Mouse (Mus musculus) layer of hippocampus, postnatal 14 days (tissue): ENCODE results near the gene Sh2d3c. TPM values are rescaled to one million over a fixed set of nuclear protein-coding genes. Genes with fewer than 3 reads are reported as not detected.

Experiments
- DNase-seq, 2 experiments: peaks; one replicate each; pipeline ENCODE4 v3.0.0; 2021 to 2022; ENCODE audit warnings: low spot score in 2 of 2, mixed read lengths in 1 of 2
- total RNA-seq, 2 experiments: library from RNA; stranded (reverse); gene quantifications; 2 replicates each; pipeline ENCODE4 v1.2.3; 2021

The Sh2d3c gene
- total RNA-seq, 2 experiments from 2014 or later = 31.4 to 33.2 TPM

GRCm38 (mm10) chr2:32694691-32695090 lies 26.2 kb upstream of the Sh2d3c start:
- no peak for DNase-seq

DNA sequence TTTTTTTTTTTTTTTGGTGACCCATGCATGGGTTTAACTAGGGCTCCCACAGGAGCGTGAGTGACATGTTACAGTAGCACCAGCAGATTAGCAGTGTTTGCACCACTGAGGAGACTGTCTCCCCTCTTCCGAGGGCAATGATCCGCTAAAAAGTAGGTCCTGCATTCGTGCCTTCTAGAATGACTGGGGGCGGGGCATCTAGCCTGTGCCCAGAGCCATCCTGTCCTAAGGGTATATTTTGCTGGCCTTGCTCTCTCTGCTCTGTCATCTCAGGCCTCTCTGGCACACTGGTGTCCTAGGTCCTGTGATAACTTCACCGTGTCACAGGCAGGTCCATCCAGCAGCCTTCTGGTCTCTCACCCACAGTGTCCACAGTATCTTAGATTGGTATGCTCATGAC lies 21.2 kb upstream of the Sh2d3c start:
- DNase-seq = no peak

- no peak for DNase-seq
Observed at GRCm38 (mm10) chr2:32700966-32701743, 19.7 kb upstream of the Sh2d3c start.

DNA sequence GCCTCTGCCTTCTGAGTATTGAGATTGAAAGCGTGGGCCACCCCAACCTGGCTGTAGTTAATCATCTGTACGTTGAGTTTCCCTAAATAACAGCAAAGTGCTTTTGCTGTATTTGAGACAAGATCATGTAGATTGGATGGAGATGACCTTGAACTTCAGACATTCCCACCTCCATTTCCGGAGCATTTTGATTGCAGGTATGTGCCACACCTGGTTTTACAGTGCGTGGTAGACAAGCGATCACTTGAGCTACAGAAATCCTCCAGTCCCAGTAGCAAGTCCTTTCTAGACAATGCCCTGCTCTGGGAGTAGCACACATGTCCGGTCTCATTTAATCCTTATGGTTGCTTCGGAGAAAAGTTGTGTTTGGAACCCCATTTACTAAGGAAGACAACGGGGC lies 17.8 kb upstream of the Sh2d3c start:
- DNase-seq = no peak

DNA sequence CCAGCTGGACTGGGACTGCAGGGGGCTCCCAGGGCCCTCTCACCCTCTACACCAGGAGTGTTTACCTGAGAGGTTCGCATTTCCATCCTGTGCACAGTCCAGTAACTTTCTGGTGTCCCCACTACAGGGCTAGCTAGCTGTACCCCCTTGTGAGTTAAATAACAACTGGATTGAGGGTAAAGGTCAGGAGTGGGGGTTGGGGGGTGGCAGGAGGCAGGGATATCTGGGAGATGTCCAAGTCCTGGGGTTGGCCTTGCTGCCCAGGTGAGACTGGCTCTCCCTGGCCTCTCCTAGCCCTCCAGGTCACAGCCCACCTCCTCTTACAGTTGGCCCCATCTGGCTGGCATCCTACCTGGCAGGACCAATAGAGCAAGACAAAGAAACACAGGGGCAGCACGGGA lies 16.8 kb upstream of the Sh2d3c start, which contains the start of gene Fpgs:
Gene Fpgs (minus strand): TSS at position 125 of the 401 bp plus-strand sequence.
- no peak for DNase-seq

GRCm38 (mm10) chr2:32705018-32705417 lies 15.8 kb upstream of the Sh2d3c start:
- DNase-seq = no peak

DNA sequence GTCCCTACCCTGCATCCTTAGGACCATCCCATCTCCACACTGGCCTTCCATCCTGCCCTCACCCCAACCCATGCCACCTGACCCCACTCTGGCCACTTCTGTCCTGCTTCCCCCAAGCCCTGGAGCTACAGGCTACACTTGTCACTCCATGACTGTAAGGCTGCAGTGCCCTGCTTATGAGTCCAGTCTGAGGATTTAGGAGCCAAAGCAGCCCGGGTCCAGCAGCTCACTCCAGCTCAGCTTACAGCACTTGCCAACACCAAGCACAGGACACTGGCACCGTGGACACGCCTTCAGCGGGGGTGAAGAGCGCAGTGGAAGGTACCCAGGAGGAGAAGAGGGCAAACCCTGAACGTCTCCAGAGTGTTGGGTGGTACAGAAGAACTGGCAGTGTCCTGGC lies 13.9 kb upstream of the Sh2d3c start:
- no peak for DNase-seq

DNA sequence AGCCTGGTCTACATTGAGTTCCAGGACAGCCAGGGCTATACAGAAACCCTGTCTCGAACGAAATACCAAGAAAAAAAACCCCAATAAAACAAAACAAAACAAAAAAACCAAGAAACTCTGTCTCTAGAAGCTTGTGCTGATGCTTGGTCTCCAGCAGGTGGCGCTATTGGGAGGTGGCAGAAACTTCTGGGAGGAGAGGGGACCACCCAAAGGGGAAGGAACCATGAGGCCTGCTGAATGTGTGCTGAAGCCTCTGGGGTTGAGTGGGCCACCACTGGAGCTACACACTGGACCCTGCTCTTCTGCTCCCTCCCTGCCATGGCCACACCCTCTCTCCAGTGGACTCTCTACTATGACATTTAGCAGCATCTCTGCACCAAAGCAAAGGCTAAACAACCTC lies 12.2 kb upstream of the Sh2d3c start:
- peak; percentile 42 to 51 for DNase-seq

- DNase-seq = no peak
Observed at GRCm38 (mm10) chr2:32709521-32710137, 11.2 kb upstream of the Sh2d3c start.

DNA sequence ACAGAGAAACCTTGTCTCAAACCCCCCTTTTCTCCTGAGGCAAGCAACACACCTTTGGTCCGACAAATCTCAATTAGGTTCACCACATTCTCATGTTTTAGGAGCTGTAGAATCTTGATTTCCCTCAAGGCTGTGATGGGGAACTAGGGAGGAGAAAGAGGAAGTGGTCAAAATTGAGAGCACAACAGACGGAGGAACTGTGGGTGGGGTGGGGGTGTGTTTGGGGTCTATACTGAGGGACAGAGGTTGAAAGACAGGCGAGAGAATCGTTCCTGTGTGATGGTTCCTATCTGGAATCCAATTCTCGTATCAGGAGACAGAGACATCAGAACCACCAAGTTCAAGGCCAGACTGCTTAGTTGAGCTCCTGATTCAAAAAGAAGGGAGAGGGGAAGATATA lies 10.4 kb upstream of the Sh2d3c start:
- no peak for DNase-seq

- DNase-seq = no peak
Observed at GRCm38 (mm10) chr2:32711301-32712056, 9.4 kb upstream of the Sh2d3c start.

DNA sequence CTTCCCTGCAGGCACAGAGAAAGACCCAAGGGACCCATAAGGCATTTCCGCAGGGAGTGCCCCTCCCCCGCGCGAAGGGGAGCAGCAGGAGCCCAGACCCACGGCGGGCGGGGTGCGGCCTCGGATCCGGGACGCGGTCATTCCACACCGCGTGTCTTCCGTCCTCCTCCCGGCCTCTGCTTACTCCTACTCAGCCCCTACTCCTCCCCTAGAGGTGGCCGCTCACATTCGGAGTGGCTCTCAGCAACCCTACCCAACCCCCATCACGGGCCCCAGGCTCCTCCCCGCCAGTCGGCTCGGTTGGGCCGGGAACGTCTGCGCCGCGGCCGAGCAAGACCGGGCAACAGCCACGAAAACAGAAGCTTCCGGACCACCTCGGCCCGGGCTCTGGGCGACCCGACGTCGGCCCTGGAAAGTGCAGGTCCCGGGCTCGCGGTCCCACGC lies 8.7 kb upstream of the Sh2d3c start:
- DNase-seq = peak; percentile 54 to 60

DNA sequence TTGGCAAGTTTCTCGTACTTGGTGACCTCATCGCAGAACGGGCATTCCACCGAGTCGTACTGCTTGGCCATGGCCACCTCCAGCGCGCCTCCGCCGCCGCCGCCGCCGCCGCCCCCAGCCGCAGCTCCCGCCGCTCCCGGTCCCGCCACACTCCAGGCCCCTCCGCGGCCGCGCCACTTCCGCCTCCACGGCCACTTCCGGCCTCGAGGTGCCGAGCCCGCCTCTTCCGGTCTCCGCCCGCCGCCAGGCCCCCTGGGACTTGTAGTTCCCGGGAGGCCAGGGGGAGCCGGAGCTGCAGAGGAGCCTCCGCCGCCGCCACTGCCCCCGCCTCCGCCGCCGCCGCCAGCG lies 8.3 kb upstream of the Sh2d3c start:
- peak; percentile 94 for DNase-seq

GRCm38 (mm10) chr2:32712934-32713817 lies 7.7 kb upstream of the Sh2d3c start, which contains the start of gene Cdk9:
Gene Cdk9, minus strand, starts transcription at chr2:32713076.
- DNase-seq = peak; percentile 93 to 97

- no peak for DNase-seq
Observed at GRCm38 (mm10) chr2:32714117-32714986, 6.5 kb upstream of the Sh2d3c start.

DNA sequence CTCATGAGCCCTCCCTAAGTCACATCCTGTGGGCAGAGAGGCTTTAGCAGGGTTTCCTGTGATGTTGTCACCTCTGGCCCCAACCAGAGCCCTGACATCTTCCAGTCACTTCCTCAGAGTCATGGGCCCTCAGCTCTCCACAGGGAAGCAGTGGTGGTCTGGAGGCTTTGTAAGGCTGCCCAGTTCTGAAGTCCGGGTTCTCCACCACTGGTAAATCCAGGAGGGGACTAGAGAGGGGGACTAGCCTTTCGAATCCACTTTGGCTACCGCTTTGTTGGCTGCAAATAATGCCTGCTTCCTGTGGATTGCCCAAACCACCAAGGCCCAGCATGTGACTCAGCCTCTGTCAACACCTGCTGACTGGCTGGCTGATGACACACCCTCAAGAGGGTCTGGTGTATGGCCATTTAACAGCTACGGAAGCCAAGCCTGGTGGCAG lies 5.8 kb upstream of the Sh2d3c start:
- DNase-seq = no peak

DNA sequence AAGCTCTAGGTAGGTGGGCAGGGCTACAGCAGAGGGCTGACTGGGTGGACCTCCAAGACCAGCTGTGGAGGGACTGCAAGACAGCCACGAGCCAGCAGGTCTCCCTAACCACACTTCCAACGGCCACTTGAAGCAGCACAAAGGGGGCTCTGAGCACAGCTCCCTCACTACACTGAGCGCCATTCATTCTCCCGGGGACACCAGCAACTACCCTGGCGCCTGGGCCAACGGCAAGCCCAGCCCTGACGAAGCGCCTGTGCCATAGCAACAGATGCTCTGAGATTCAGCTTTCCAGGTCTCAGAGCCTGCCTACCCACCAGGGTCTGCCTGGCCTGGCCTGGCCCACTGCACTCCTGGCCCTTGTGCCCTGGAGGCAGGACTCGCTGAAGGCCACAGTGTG lies 2.1 kb upstream of the Sh2d3c start:
- DNase-seq = peak; percentile 41 to 70

DNA sequence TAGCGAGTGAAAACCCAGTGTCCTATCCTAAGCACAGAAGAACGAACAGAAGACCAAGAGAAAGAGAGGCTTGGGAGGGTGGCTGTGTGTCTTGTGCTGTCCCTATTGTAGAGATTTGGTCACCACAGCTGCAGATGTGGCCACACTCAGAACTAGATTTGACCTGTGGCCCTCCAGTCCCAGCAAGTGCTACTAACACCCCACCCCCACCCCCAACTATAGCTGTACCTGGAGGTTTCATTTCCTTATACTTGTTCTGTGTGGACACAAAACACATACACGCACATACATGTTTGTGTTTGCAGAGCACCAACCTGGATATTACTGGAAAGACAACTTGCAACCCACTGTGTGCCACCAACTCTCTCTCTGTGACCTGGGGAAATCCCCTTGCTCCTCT lies 802 bp upstream of the Sh2d3c start:
- no peak for DNase-seq

GRCm38 (mm10) chr2:32722046-32722445 lies 1.2 kb downstream of the Sh2d3c start:
- no peak for DNase-seq

- DNase-seq = no peak
Observed at GRCm38 (mm10) chr2:32722581-32722980, 1.7 kb downstream of the Sh2d3c start.
